28 mouse cellular contexts compared by ENCODE assay signal in the genomic region with DNA sequence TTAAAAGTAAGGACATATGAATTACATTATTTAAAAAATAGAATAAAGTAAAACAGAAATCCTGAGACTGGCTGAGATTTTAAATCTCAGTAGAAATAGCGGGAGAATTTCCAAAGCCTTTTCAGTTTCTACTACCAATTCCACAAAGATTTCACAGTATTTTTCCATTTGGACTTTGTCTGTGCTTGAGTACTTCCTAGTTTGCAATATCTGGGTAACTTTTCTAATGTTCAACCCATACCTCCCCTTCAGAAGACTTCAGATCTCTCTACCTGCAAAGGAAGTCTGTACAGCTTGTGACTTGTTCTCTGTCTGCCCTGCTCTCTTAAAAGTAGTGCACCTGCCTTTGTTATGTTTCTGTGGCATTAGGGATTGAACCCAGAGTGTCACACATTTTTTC.
"Had no signal": no experiment of that assay in that cellular context is flagged by ENCODE, and none has a peak within 500 bp of the region (broad histone marks: within the 10 kb centered on the region; RNA-seq: fewer than 3 reads in every experiment).

No protein-coding gene starts in this region.

- ATAC-seq: forebrain, embryonic 13.5 days; forebrain, embryonic 14.5 days; forebrain, embryonic 15.5 days; forebrain, embryonic 16.5 days; forebrain, postnatal 0 days had no signal

- H3K36me3 ChIP-seq: embryonic facial prominence, embryonic 10.5 days; embryonic facial prominence, embryonic 12.5 days; embryonic facial prominence, embryonic 13.5 days; embryonic facial prominence, embryonic 15.5 days; forebrain, embryonic 10.5 days; forebrain, embryonic 12.5 days; forebrain, embryonic 15.5 days had no signal

- H3K4me1 ChIP-seq: embryonic facial prominence, embryonic 10.5 days; embryonic facial prominence, embryonic 12.5 days; embryonic facial prominence, embryonic 13.5 days; embryonic facial prominence, embryonic 15.5 days; forebrain, embryonic 10.5 days; forebrain, embryonic 12.5 days; forebrain, embryonic 13.5 days; forebrain, embryonic 15.5 days had no signal

- H3K27me3 ChIP-seq: embryonic facial prominence, embryonic 12.5 days; embryonic facial prominence, embryonic 13.5 days; embryonic facial prominence, embryonic 15.5 days; forebrain, embryonic 12.5 days; forebrain, embryonic 13.5 days; forebrain, embryonic 15.5 days had no signal

- H3K4me3 ChIP-seq: embryonic facial prominence, embryonic 10.5 days; embryonic facial prominence, embryonic 12.5 days; embryonic facial prominence, embryonic 13.5 days; embryonic facial prominence, embryonic 15.5 days; erythroblast, embryonic 14.5 days; forebrain, embryonic 10.5 days; forebrain, embryonic 12.5 days; forebrain, embryonic 13.5 days; forebrain, embryonic 15.5 days; gastrocnemius, adult 2 months had no signal

- DNase-seq: cerebellum, adult 2 months; cerebellum, adult 8-10 months; cerebellum, adult 9-10 months; cerebellum, adult 9-11 months; cerebellum, postnatal 10 days; cerebellum, postnatal 14 days; cerebellum, postnatal 25 days; cerebellum, postnatal 36 days; embryo, embryonic 11 days; forebrain, postnatal 0 days; gastrocnemius, adult 2 months; gastrocnemius, postnatal 10 days; gastrocnemius, postnatal 14 days; gastrocnemius, postnatal 25 days; gastrocnemius, postnatal 36 days; heart, adult 11 months; heart, adult 18-20 months had no signal

- H3K9me3 ChIP-seq: embryonic facial prominence, embryonic 10.5 days; embryonic facial prominence, embryonic 12.5 days; embryonic facial prominence, embryonic 13.5 days; embryonic facial prominence, embryonic 15.5 days; forebrain, embryonic 10.5 days; forebrain, embryonic 12.5 days; forebrain, embryonic 13.5 days; forebrain, embryonic 15.5 days had no signal

- H3K4me2 ChIP-seq: embryonic facial prominence, embryonic 12.5 days; embryonic facial prominence, embryonic 13.5 days; embryonic facial prominence, embryonic 15.5 days; forebrain, embryonic 12.5 days; forebrain, embryonic 13.5 days; forebrain, embryonic 15.5 days had no signal

- H3K9ac ChIP-seq: embryonic facial prominence, embryonic 12.5 days; embryonic facial prominence, embryonic 13.5 days; embryonic facial prominence, embryonic 15.5 days; forebrain, embryonic 12.5 days; forebrain, embryonic 13.5 days; forebrain, embryonic 15.5 days; forebrain, postnatal 0 days had no signal

- H3K27ac ChIP-seq: embryonic facial prominence, embryonic 10.5 days; embryonic facial prominence, embryonic 12.5 days; embryonic facial prominence, embryonic 13.5 days; embryonic facial prominence, embryonic 15.5 days; forebrain, embryonic 10.5 days; forebrain, embryonic 12.5 days; forebrain, embryonic 13.5 days; forebrain, embryonic 15.5 days; gastrocnemius, adult 2 months had no signal
